Mouse (Mus musculus) lung, postnatal 0 days (tissue): ENCODE results near the gene Cadps.

Source experiments
- CTCF ChIP-seq: IDR thresholded peaks from 2 replicates; pipeline ENCODE4 v1.5.1; 2016; ENCODE audit warnings: antibody characterized with exemption, mild to moderate bottlenecking
- EP300 ChIP-seq: IDR thresholded peaks from 2 replicates; pipeline ENCODE4 v1.6.1; 2016; ENCODE audit warnings: antibody characterized with exemption, mild to moderate bottlenecking, control low read depth

DNA sequence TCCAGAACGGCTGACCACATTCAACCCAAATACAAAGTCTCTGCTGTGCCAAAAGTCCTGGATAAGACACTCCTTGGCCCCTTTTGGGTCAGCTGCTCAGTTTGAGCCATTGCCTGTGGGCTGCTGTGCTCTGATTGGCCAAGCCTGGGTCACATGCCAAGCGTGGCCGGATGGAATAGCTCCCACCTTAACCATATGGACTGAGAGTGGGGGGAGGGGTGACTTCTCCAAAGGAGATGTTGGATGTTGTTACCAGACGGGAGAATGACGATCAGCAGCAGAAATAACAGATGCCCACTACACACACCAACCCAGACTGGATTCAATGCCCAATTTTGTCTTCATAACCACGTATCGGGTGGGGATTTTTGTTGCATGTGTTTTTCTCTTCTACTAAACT lies 488.0 kb downstream of the Cadps start:
- TF ChIP-seq CTCF (no peak), EP300 (no peak)
